Mouse (Mus musculus) cerebellum, adult 9-10 months (tissue): ENCODE results near the gene Ppm1n.
A peak's percentile ranks its signal among the peaks of the same experiment; 100 is the strongest.

ENCODE experiments used
- DNase-seq: peaks from one replicate; pipeline ENCODE4 v3.0.0; 2022

Gene Ppm1n

DNA sequence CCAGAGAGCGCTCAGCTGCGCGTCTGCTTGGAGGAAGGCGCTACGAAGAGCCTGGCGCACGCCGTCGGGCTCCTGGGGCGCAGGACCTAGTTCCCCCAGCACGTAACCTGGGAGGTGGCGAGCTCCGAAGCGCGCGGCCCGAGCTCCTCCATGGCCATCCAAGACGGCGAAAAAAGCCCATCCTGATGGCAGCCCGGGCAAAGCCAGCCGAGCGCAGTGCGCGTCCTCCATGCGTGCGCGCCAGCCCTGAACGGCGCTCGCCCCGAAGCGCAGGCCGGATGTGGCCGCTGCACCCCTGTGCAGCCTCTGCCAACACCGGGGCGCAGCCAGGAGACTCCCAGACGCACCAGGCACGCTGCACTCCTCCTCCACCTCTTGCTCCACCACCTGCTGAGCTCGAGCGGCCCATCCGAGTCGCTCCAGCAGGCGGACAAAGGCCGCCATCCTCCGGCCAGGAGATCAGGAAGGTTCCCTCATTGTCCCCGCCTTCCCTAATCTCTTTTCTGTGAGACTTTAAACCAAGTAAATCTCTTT is at the start of gene Ppm1n:
Ppm1n (minus strand) TSS at position 484 of the 534 bp plus-strand sequence.
- DNase-seq = no peak

- no peak for DNase-seq
Measured at GRCm38 (mm10) chr7:19328425-19328824, 48.6 kb upstream of the Ppm1n start.

GRCm38 (mm10) chr7:19327782-19328181 is 47.9 kb upstream of the Ppm1n start:
- DNase-seq = no peak

DNA sequence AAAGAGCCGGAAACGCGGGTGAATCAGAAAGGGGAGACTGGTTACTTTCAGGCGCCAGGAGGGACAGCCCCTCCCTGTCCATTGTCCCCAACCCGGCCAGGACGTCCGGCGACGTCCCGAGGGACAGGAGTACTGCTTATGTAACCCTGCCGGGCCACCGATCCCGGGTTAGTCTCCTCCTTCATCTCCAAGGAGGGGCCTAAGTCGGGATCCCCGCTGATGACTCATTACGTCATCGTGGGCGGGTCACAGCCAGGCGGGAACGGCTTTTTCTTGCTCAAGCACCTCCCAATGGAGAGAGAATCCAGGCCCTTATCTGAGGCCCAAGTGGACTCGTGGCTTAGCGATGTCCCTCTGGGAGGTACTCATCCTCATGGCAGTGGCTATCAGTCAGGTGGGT is 47.3 kb upstream of the Ppm1n start:
- peak; percentile 87 for DNase-seq

GRCm38 (mm10) chr7:19326359-19326758 is 46.5 kb upstream of the Ppm1n start:
- DNase-seq = peak; percentile 69

DNA sequence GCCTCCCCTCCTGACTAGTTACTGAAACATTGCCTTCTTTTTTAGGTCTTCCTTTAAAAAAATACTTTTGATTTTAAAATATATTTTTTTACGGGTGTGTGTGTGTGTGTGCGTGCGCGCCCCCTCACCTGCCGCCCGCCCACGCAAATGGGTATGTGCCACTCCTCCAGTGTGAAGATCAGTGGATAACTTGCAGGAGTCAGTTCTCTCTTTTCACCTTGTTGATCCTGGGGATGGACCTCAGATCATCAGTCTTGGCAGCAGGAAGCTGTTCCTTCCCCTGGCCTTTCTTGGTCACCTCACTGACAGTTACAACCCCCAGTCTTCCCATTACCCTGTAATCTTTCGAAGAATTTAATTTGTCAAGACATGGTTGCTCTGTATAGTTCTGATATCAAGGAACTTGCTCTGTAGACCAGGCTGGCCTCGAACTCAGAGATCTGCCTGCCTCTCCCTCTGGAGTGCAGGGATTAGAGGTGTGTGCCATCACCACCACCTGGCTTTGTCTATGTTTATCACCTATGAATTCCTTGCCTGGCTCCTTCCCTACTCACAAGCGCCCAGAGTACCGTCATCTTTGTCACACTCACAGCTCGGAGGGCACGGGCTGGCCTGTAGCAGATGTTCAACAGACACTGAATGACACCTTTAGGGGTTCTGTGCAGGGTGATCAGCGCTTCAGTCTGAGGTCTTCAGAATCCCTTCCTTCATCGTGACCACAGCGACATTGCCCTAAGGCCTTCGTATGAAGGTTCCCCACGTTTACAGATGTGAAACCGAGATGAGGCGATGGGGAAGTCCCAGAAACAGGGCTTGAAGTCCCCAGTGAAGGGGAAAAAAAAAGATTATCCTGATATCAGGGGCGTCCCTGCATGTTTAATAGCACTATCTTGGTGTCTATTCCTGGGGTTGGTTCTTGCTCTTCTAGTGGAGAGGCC is 45.7 kb upstream of the Ppm1n start:
- DNase-seq = no peak

- DNase-seq = no peak
Measured at GRCm38 (mm10) chr7:19324221-19324620, 44.4 kb upstream of the Ppm1n start.

DNA sequence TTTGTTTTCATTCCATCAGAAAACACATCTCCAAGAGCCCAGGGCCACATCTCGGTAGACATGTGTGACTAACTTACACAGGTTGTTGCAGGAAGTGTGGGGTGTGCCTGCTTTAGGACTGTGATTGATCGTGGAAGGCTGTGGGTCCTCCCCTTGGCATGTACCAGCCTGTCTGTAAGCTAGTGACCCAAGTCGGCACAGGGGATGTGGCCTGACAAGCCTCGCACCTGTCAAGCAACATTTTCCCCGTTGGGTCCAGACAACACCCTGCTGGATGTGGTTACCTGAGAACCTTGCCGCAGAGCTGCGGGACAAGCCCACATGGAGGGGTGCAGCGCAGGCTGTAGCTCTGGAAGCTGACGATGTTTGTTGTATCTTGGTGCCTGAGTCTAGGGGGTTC is 42.6 kb upstream of the Ppm1n start:
- no peak for DNase-seq

DNA sequence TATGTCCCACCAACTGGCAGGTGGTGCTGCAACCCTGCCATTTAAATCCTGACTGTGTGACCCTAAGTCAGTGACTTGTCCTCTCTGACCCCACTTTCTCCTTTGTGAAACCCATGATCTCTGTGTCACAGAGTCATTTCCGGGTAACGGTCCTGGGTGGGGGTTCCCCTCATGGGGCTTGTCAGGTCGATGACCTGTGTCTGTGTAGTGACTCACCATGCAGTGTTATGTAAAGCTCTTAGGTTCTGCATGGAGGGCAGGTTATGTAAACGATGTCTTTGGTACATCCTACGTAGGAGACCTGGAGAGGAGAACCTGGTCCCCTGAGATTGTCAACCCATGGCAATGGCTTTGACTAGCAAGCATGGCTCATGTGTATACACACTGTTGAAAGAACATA is 41.6 kb upstream of the Ppm1n start:
- DNase-seq = no peak

GRCm38 (mm10) chr7:19320637-19321036 is 40.8 kb upstream of the Ppm1n start:
- no peak for DNase-seq

GRCm38 (mm10) chr7:19319906-19320305 is 40.0 kb upstream of the Ppm1n start:
- peak; percentile 91 for DNase-seq

DNA sequence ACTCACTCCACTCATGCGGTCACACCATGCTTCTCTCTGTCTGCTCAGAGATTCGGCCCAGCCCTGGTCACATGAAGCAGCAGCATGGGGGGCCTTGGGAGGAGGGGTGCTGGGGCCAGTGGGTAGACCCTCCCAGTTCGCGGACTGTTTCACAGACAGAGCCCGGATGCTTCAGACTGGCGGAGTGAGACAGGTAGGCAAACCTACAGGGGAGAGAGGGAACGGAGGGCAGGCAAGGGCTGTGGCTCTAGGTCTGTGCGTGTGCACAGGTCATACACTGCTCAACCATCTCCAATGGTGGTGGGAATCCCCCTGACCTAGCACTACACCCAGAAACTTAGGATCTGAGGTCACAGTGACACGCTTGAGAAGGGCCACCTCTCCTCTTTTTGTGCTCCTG is 39.6 kb upstream of the Ppm1n start:
- DNase-seq = no peak

DNA sequence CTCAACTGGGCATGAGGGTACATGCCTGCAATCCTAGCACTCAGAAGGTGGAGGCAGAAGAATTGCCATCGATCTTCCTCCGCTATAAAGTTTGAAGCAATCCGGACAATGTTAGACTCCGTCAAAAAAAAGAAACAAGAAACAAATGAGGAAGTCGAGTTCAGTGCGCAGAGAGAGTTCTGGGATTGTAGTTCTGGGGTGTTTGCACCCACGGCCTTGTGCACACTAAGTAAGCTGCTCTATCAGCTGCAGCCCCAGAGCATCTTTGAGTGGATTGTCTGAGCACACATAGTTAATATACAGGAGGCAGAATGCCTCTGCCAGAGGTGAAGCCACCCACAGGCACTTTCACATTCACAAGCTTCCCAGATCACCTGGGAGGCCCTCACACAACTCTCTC is 38.8 kb upstream of the Ppm1n start:
- no peak for DNase-seq

GRCm38 (mm10) chr7:19318201-19318600 is 38.3 kb upstream of the Ppm1n start:
- no peak for DNase-seq

DNA sequence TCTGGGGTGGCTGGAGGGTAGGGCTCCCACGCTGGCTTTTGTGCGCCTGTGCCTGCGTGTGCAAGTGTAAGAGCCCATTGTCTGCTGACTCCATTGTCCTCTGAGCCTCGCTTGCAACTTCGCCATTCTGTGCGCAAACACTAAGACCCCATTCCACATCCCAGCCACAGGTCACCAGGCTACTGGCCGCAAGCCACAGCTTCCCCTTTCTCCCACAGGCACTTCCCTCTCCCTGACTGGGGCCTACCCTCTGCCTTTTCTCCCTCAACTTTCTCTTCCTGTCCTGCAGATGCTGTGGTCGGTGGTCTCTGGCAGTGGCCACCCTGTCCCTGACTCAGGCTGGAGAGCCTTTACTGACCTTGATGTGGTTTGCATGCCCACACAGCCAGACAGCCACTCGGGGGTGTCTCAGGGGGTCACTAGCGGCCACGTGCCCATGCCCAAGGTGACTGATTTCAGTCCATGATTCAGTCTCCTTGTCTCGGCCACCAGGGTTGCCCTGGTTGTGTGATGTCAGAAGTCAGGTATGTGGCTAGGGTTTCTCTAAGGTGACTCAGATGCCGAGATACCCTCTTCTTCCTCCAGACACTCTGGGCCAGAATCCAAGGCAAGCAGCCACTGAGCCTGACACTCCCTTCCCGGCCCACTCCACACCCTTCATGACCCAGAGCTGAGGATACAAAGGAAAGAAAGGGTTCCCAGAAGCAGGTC is 36.7 kb upstream of the Ppm1n start:
- DNase-seq = no peak

GRCm38 (mm10) chr7:19314033-19314432 is 34.2 kb upstream of the Ppm1n start:
- no peak for DNase-seq

DNA sequence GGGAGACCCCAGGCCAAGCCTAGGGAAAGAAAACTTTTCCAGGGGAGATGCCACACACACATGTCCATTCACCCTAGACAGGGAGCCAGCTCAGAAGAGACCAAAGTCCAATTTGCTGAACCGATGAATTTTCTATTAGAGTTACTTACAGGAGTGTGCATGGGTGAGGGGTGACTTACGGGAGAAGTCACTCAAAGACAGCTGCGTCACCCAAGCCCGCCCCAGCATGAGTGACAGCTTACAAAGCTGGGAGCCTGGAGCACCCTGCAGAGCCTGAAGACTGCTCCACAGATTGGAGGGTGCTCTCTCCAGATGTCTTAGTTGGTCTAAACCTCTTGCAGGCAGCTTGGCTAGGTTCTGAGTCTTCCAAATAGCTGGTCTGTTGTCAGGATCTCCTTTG is 32.1 kb upstream of the Ppm1n start:
- no peak for DNase-seq

DNA sequence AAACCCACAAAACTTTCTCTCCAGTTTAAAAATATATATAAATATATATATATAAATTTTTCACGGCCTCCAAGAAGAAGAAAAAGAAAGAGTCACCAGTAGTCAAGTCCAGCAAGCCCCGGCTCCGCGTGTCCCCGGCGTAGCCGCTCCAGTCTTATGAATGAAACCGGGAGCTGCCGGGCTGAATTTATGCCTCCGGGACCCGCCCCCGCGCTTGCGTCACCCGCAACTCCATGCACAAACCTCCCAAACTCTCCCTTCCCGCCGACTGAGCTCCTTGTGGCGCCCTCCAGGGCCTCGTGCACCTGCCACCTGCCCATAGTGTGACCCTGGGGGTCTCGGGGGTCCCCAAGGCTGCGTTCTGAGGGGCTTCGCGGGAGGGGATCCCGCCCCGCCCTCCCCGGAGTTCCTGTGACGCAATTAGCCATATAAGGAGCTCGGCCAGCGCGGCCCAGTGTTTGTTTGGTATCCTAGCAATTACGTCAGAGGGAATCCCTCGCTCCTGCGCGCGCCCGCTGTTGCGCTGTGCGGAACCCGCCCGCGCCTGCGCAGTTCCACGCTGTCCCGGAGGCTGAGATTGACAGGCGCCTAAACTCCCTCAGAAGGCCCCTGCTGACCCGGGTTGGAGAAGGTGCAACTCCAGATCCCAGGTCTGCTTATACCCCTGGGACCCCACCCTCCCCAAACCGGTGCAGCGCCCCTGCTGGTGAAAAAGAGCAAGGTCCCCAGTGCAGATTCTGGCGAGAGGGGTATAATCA is 30.2 kb upstream of the Ppm1n start, which contains the start of gene Fosb:
Fosb (minus strand) TSS at position 168 of the 758 bp plus-strand sequence.
- peak; percentile 97 for DNase-seq

- no peak for DNase-seq
Measured at GRCm38 (mm10) chr7:19309278-19309883, 29.5 kb upstream of the Ppm1n start.

DNA sequence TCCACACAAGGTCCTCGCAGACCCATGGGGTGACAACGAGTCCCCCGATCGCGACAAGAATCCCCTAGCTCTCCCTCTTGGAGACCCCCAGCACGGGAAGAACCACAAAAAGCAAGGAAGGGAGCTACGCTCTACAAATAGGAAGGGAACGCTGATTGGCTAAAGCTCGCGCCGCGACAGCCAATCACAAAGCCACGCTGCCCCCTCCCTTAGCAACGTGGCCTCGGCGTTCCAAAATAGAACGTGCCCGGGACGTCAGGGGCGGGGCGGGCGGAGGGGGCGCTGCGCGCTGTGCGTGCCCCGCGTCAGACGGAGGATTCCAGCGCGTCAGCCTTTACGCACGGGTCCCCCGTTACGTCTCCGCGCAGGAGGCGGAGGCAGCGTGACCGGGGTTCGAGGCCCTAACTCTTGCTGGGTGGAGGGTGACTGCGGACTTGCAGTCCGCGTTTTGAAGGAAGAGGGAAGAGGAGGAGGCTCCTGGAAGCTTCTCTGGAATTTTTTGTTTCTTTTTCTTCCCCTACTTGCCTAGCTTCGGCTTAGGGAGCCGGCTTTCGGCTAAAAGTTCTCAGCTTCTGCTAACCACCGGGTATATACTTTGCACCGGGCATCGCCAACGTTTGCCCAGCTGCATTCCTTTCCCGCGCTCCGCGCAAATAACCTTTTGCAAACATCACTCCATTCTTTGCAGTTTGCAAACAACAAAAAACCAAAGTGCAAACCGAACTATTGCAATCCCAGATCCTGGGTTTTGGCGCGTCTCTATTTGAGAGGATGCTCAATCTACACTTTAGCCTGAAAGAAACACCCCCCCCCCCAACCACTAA is 28.8 kb upstream of the Ppm1n start:
- DNase-seq = peak; percentile 97

- peak; percentile 87 for DNase-seq
Measured at GRCm38 (mm10) chr7:19307739-19308453, 28.0 kb upstream of the Ppm1n start.
